Mouse (Mus musculus): ENCODE results near the gene Cfap54. TPM values are rescaled to one million over a fixed set of nuclear protein-coding genes. Genes with fewer than 3 reads are reported as not detected.

Cfap54 gene
- polyA plus RNA-seq, 1 experiment from 2014 or later: 0.90 TPM

DNA sequence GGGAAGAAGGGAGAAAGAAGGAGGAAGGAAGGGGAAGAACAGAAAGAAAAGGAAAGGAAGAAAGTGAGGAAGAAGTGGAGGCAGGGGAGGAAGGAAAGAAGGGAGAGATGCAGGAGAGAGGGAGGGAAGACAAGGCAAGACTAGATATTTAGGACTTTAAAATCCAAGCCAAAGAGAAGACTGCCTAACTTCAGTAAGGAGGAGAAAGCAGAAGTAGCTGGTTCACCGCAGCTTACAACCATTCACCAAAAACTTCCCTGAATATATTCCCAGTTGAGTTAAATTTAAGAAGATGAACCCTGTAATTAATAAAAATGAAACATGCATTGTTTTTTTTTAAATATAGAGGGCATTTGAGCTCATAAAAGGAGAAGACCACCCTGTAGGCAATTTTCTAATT is 34.3 kb upstream of the Cfap54 start:
- H3K4me2 ChIP-seq (replicated peaks): no peak overlapping the region
- H3K4me3 ChIP-seq: no peak overlapping the region
- 89% methylated on average over 1 of the region's 1 CpGs for WGBS
- H3K27me3 ChIP-seq (replicated peaks): no peaks in the 10 kb centered on the region
- no peak overlapping the region for H3K9ac ChIP-seq
- no peak overlapping the region for H3K27ac ChIP-seq
- no peaks in the 10 kb centered on the region for H3K9me3 ChIP-seq
- no peaks in the 10 kb centered on the region for H3K4me1 ChIP-seq
- H3K36me3 ChIP-seq: no peaks in the 10 kb centered on the region
- no peak for ATAC-seq (ENCODE audit: low FRiP score, low read depth)

DNA sequence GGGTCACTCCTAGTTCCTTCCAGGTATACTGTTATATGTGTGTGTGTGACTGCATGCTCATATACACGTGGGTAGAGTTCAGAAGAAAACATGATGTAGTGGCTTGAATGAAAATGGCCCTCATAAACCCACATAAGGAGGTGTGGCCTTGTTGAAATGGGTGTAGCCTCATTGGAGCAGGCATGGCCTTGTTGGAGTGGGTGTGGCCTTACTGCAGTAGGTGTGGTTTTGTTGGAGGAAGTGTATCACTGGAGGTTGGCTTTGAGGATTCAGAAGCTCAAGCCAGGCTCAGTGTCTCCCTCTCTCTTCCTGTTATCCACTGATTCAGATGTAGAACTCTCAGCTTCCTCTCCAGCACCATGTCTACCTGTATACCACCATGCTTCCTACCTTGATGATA is 33.4 kb upstream of the Cfap54 start:
- no peaks in the 10 kb centered on the region for H3K27me3 ChIP-seq (replicated peaks)
- 59% methylated on average over 1 of the region's 1 CpGs for WGBS
- H3K9ac ChIP-seq: no peak overlapping the region
- no peaks in the 10 kb centered on the region for H3K36me3 ChIP-seq
- H3K9me3 ChIP-seq: no peaks in the 10 kb centered on the region
- no peak for ATAC-seq (ENCODE audit: low FRiP score, low read depth)
- H3K27ac ChIP-seq: no peak overlapping the region
- no peak overlapping the region for H3K4me2 ChIP-seq (replicated peaks)
- H3K4me3 ChIP-seq: no peak overlapping the region
- H3K4me1 ChIP-seq: no peaks in the 10 kb centered on the region

DNA sequence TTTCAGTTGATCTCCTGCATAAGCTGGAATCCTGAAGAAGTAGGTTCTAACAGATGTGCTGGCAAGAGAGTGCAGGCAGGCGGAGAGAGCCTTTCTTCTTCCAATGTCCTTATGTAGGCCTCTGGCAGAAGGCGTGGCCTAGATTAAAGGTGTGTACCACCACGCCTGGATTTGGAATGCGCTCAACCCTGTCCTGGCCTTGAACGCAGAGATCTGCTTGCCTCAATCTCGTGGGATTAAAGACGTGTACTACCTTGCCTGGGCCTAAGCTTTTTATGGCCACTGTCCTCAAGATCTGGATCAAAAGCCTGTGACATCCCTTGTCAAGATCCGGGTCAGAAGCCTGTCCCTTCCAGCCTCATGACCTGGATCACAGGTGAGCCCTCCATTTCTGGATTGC is 32.5 kb upstream of the Cfap54 start:
- no peak for ATAC-seq (ENCODE audit: low FRiP score, low read depth)
- no peaks in the 10 kb centered on the region for H3K9me3 ChIP-seq
- H3K27ac ChIP-seq: no peak overlapping the region
- H3K9ac ChIP-seq: no peak overlapping the region
- 92% methylated on average over 8 of the region's 8 CpGs for WGBS
- no peak overlapping the region for H3K4me3 ChIP-seq
- H3K36me3 ChIP-seq: no peaks in the 10 kb centered on the region
- no peak overlapping the region for H3K4me2 ChIP-seq (replicated peaks)
- H3K27me3 ChIP-seq (replicated peaks): no peaks in the 10 kb centered on the region
- H3K4me1 ChIP-seq: no peaks in the 10 kb centered on the region

DNA sequence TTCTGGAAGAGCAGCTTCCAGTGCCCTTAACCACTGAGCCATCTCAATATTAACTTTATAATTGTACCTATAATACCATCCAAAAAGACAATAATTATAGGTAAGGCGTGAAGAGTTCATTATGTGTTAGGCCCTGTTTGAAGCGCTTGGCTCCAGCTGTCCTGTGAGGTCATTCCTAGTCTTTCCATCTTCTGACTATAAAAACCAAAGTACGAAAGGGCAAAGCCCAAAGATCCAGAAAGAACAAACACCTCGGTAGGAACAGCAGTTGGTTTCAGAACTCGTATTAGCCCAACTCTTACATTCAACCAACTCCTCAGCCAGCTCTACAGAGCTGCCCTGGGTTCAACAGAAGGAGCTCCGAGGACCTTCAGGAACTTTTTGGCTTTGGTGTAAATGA is 30.6 kb upstream of the Cfap54 start:
- no peak overlapping the region for H3K4me2 ChIP-seq (replicated peaks)
- H3K36me3 ChIP-seq: no peaks in the 10 kb centered on the region
- H3K4me3 ChIP-seq: no peak overlapping the region
- WGBS: 89% methylated on average over 6 of the region's 6 CpGs
- no peaks in the 10 kb centered on the region for H3K27me3 ChIP-seq (replicated peaks)
- no peaks in the 10 kb centered on the region for H3K9me3 ChIP-seq
- no peak overlapping the region for H3K9ac ChIP-seq
- H3K4me1 ChIP-seq: no peaks in the 10 kb centered on the region
- no peak for ATAC-seq (ENCODE audit: low FRiP score, low read depth)
- H3K27ac ChIP-seq: no peak overlapping the region

DNA sequence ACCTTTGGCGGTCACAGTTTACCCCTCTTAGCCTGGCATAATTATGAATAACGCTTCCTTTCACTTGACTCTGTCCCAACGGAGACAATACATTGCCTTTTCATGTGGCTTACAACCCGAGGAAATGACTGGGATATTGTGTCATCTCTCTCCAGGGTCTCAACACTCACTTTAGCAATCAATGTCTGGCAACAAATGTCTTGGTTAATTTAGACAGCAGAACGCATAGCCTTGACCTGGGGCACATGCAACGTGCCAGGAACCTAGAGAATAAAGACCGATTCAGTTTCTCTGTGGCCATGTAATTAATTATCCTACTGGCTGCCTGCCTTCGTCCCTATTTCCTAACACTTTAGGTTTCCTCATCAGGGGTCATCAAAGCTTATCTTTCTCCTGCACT is 30.0 kb upstream of the Cfap54 start:
- H3K36me3 ChIP-seq: no peaks in the 10 kb centered on the region
- H3K27me3 ChIP-seq (replicated peaks): no peaks in the 10 kb centered on the region
- H3K4me1 ChIP-seq: no peaks in the 10 kb centered on the region
- no peak overlapping the region for H3K4me3 ChIP-seq
- H3K9ac ChIP-seq: no peak overlapping the region
- no peak overlapping the region for H3K27ac ChIP-seq
- H3K4me2 ChIP-seq (replicated peaks): no peak overlapping the region
- ATAC-seq (ENCODE audit: low FRiP score, low read depth): no peak
- 48% methylated on average over 8 of the region's 8 CpGs for WGBS
- H3K9me3 ChIP-seq: no peaks in the 10 kb centered on the region

DNA sequence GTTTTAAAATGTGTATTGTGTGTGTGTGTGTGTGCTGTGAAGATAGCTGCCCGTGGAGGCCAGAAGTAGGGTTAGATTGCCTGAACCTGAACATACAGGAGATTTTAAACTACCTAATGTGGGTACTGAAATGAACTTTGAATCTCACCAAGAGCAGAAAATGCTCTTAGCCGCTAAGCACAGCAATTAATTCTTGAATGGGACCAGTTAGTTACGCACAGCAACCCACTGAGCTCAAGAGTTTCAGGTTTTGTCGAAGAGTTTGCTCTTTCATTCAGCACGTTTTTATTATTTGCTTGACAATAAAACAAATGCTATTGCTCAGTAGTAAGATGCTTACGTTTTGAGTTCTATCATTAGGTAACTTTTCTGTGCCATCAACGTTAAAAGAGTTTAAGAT is 23.9 kb upstream of the Cfap54 start:
- WGBS: 68% methylated on average over 7 of the region's 7 CpGs
- no peak overlapping the region for H3K4me2 ChIP-seq (replicated peaks)
- no peaks in the 10 kb centered on the region for H3K9me3 ChIP-seq
- no peak overlapping the region for H3K27ac ChIP-seq
- H3K27me3 ChIP-seq (replicated peaks): no peaks in the 10 kb centered on the region
- H3K4me1 ChIP-seq: no peaks in the 10 kb centered on the region
- no peaks in the 10 kb centered on the region for H3K36me3 ChIP-seq
- no peak for ATAC-seq (ENCODE audit: low FRiP score, low read depth)
- H3K4me3 ChIP-seq: no peak overlapping the region
- H3K9ac ChIP-seq: no peak overlapping the region

DNA sequence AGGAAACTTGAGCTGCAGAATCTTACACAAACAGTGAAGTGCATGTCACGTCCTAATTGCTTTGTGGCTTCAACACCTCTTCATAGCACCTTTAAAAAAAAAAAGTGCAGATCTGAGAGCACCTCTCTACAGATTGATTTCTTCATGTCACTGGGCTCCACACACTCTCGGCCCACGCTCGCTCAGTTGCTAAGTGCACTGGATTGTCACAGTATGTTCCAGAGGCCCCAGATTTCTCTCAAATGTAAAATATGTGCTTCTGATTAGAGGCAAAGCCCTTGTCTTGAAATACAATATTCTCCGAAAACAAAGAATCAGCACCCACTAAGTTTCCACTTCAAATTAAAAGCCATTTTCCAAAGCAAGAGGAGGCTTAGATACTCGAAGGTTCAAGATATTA is 22.9 kb upstream of the Cfap54 start:
- ATAC-seq (ENCODE audit: low FRiP score, low read depth): no peak
- no peak overlapping the region for H3K27ac ChIP-seq
- H3K4me2 ChIP-seq (replicated peaks): no peak overlapping the region
- H3K4me1 ChIP-seq: no peaks in the 10 kb centered on the region
- 87% methylated on average over 6 of the region's 6 CpGs for WGBS
- H3K36me3 ChIP-seq: no peaks in the 10 kb centered on the region
- H3K4me3 ChIP-seq: no peak overlapping the region
- H3K27me3 ChIP-seq (replicated peaks): no peaks in the 10 kb centered on the region
- no peak overlapping the region for H3K9ac ChIP-seq
- H3K9me3 ChIP-seq: no peaks in the 10 kb centered on the region

DNA sequence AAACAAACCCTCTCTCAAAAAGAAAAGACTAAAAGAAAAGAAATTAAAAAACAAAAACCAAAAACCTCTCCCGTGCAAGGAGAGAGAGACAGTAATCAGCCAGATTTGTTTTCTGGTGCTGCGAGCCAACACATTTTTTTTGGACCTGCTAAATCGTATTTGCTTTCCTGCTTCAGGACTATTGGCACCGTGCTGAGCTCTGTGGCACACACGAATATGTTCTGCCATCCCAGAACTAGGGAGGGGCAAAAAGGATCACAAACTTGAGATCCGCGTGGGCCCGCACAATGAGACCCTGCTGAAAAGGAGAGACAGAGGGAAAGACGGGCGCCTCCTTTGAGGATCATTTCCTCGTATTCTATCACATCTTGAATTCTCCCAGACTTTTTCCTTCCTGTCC is 22.3 kb upstream of the Cfap54 start:
- Histone ChIP-seq H3K36me3 (no peaks in the 10 kb centered on the region), H3K9ac (no peak overlapping the region), H3K9me3 (no peaks in the 10 kb centered on the region), H3K4me2 (replicated peaks) (no peak overlapping the region), H3K27ac (no peak overlapping the region), H3K4me3 (no peak overlapping the region), H3K27me3 (replicated peaks) (no peaks in the 10 kb centered on the region), H3K4me1 (no peaks in the 10 kb centered on the region)
- ATAC-seq (ENCODE audit: low FRiP score, low read depth): no peak
- WGBS: 83% methylated on average over 11 of the region's 11 CpGs

DNA sequence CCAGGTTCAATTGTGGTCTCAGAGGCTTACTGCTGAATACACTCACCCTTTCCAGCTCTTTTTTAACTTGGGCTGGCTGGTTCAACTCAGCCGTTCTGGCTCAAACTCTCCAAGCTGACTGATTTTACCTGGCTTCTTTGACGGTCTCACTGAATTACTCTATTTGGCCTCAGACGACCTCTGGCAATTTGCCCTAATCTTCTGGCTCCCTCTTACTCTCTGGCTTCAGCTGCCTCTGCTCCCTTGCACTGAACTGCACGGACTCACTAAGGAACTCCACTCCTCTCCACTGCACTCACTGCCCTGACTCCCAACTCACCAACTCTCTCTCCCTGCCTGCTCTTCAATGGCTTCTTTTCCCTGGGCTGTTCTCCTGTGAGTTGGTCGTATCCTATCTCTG is 20.9 kb upstream of the Cfap54 start:
- Histone ChIP-seq H3K4me1 (no peaks in the 10 kb centered on the region), H3K9ac (no peak overlapping the region), H3K27me3 (replicated peaks) (no peaks in the 10 kb centered on the region), H3K4me2 (replicated peaks) (no peak overlapping the region), H3K4me3 (no peak overlapping the region), H3K9me3 (no peaks in the 10 kb centered on the region), H3K36me3 (no peaks in the 10 kb centered on the region), H3K27ac (no peak overlapping the region)
- WGBS: 73% methylated on average over 5 of the region's 5 CpGs
- ATAC-seq (ENCODE audit: low FRiP score, low read depth): no peak

DNA sequence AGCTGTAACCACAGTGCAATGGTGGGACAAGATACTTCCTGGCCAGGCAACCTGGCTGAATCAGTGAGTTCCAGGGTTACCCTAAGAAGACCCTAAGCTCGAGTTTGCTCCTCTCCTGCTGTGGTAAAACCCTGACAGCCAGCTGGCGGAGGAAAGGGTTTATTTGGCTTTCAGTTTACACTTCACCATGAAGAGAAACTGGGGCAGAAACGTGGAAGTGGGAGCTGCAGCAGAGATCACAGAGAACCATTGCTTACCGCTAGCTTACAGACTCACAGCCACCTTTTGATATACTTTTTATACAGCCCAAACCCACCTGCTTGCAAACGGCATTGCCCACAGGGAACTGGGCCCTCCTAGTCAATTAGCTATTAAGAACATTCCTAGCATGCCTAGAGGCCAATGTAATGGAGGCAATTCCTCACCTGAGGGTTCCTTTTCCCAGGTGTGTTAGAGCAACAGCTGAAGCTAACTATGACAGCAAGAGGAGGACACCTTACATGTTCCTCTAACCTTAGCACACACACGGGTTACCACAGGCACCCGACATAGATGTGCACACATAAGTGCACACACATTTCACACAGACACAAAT is 16.9 kb upstream of the Cfap54 start:
- WGBS: 72% methylated on average over 7 of the region's 7 CpGs
- Histone ChIP-seq H3K36me3 (no peaks in the 10 kb centered on the region), H3K4me1 (no peaks in the 10 kb centered on the region), H3K9me3 (no peaks in the 10 kb centered on the region), H3K27ac (no peak overlapping the region), H3K4me3 (no peak overlapping the region), H3K4me2 (replicated peaks) (no peak overlapping the region), H3K27me3 (replicated peaks) (no peaks in the 10 kb centered on the region), H3K9ac (no peak overlapping the region)
- no peak for ATAC-seq (ENCODE audit: low FRiP score, low read depth)

DNA sequence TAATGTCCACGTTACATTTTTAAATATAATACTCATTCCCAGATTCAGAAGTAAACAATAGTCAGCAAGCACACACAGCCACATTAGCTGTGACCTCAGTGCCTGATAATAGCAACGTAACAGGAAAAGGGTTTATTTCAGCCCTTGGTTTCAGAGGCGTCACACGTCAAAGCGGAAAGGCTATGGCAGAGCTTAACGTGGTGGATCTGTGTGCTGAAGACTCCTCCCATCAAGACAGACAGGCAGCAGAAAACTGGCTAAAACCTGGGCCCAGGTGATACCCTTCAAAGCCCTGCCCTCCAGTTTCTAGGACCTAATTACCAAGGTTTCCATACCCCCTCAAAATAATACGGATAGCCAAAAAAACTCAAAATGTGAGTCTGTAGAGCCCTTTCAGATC is 16.0 kb upstream of the Cfap54 start:
- no peak for ATAC-seq (ENCODE audit: low FRiP score, low read depth)
- H3K27ac ChIP-seq: no peak overlapping the region
- 96% methylated on average over 7 of the region's 7 CpGs for WGBS
- H3K4me1 ChIP-seq: no peaks in the 10 kb centered on the region
- H3K9ac ChIP-seq: no peak overlapping the region
- no peak overlapping the region for H3K4me3 ChIP-seq
- no peaks in the 10 kb centered on the region for H3K36me3 ChIP-seq
- H3K4me2 ChIP-seq (replicated peaks): no peak overlapping the region
- H3K27me3 ChIP-seq (replicated peaks): no peaks in the 10 kb centered on the region
- no peaks in the 10 kb centered on the region for H3K9me3 ChIP-seq

DNA sequence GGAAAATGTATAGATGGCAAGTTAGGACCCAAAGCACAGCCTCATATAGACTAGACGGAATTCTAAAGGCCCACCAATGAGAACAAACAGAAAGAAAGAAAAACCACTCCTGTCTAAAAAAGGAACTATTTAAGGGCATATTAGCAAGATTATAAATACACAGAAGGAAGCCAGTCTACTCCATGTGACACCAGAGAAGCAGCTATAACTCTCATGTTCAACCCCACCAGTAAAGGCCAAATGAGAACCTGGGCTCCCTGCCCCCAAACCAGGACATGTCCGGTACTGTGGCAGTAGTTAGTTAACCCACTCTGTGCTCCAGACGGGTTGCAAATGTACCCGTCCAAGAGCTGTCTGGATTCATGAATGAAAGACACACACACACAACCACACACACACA is 14.4 kb upstream of the Cfap54 start:
- no peak for ATAC-seq (ENCODE audit: low FRiP score, low read depth)
- 85% methylated on average over 4 of the region's 4 CpGs for WGBS
- H3K27me3 ChIP-seq (replicated peaks): no peaks in the 10 kb centered on the region
- H3K9me3 ChIP-seq: no peaks in the 10 kb centered on the region
- H3K27ac ChIP-seq: no peak overlapping the region
- H3K36me3 ChIP-seq: no peaks in the 10 kb centered on the region
- H3K9ac ChIP-seq: no peak overlapping the region
- no peak overlapping the region for H3K4me2 ChIP-seq (replicated peaks)
- no peak overlapping the region for H3K4me3 ChIP-seq
- no peaks in the 10 kb centered on the region for H3K4me1 ChIP-seq

DNA sequence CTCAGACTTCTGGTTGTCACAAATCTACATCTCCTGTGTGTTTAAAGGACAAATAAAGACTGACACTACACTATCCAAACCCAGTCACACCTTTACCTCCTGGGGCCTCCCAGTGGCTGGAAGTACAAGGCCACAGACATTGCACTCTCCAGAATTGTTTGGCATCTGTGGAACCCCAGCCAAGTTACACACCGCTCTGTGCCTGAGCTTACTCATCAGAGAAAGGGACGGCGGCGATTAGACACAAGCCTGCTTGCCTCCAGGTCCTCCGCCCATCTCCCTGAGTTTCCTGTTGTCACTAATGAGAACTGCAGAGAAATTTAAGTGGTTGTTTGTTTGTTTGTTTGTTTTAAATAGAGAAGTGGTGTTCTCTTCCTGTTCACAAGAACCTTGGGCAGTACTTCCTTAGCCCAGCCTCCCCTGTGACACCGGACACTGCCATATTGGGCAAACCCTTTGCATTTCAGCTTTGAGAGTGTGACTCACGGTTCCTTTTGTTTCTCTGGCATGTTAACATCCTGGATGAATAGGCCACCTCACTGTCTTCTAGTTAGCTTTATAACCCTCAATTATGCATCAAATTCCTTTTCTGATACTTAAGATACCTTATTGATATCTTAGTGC is 13.7 kb upstream of the Cfap54 start:
- no peaks in the 10 kb centered on the region for H3K4me1 ChIP-seq
- no peak overlapping the region for H3K4me2 ChIP-seq (replicated peaks)
- H3K27ac ChIP-seq: no peak overlapping the region
- WGBS: 77% methylated on average over 7 of the region's 7 CpGs
- no peaks in the 10 kb centered on the region for H3K27me3 ChIP-seq (replicated peaks)
- no peak overlapping the region for H3K4me3 ChIP-seq
- H3K36me3 ChIP-seq: no peaks in the 10 kb centered on the region
- no peak for ATAC-seq (ENCODE audit: low FRiP score, low read depth)
- H3K9me3 ChIP-seq: no peaks in the 10 kb centered on the region
- no peak overlapping the region for H3K9ac ChIP-seq

Data from neural tube, embryonic 12.5 days (tissue).